Mouse (Mus musculus): Measurements from ENCODE around the gene Pld4.

GRCm38 (mm10) chr12:112766586-112766985, 6.1 kb downstream of the Pld4 start:
- no peak for TF ChIP-seq POLR2A (IDR thresholded peaks at IDR 0.05; ENCODE audit: low read depth, low read length)
- TF ChIP-seq CTCF (conservative IDR thresholded peaks at IDR 0.05; ENCODE audit: insufficient read depth, insufficient read length, low read depth, low read length), result no peak

All from kidney, adult 2 months (tissue).